Mouse (Mus musculus): ENCODE measurements around the gene Olfr229.
"Not testable (repeated sequence)": the region's sequence is repeated elsewhere in the genome, so short reads cannot be mapped to it uniquely, and the experiment has no call there.

DNA sequence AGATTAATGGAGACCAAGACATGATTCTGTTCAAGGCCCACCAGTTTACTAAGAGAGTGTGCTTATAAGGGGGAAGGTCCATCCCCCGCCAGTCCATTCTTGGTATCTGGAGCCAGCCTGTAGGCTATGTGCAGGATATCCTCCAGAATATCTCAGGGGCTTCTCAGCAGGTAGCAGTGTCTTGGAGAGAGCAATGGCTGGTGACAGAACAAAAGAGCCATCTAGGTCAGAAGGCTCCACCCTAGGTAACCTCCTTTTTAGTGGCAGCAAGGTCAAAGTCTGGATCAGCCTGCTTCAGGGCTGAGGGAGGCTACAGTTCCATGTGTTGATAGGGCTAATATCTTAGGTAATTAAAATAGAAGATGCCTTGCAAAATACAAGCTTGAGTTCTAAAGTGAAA is 35.1 kb upstream of the Olfr229 start:
- not testable (repeated sequence) for TF ChIP-seq POLR2A (IDR thresholded peaks at IDR 0.05; ENCODE audit: extremely low read depth, insufficient read depth, low read length); CTCF (IDR thresholded peaks at IDR 0.05; ENCODE audit: low read depth, low read length)
